Mouse (Mus musculus) myocyte (in vitro differentiated cells): ENCODE data around the gene Rabggtb.

Experiments
- CEBPB ChIP-seq: IDR thresholded peaks from 2 replicates; pipeline ENCODE4 v1.6.1; 2011; ENCODE audit warnings: mild to moderate bottlenecking, moderate library complexity; ENCODE audit not compliant: poor library complexity, insufficient read depth, severe bottlenecking
- MAX ChIP-seq: IDR thresholded peaks from one replicate; pipeline ENCODE4 v1.6.1; 2011; ENCODE audit warnings: low read depth, mild to moderate bottlenecking, control low read depth
- POLR2A ChIP-seq: IDR thresholded peaks from one replicate; pipeline ENCODE4 v1.6.1; 2011; ENCODE audit warnings: low read depth, mild to moderate bottlenecking, control low read depth, moderate library complexity; ENCODE audit not compliant: insufficient read length
- TCF3 ChIP-seq: IDR thresholded peaks from one replicate; pipeline ENCODE4 v1.6.1; 2011; ENCODE audit warnings: low read depth, control low read depth; ENCODE audit not compliant: insufficient read length
- USF1 ChIP-seq: IDR thresholded peaks from one replicate; pipeline ENCODE4 v1.6.1; 2011; ENCODE audit warnings: low read depth, mild to moderate bottlenecking, control low read depth, moderate library complexity

DNA sequence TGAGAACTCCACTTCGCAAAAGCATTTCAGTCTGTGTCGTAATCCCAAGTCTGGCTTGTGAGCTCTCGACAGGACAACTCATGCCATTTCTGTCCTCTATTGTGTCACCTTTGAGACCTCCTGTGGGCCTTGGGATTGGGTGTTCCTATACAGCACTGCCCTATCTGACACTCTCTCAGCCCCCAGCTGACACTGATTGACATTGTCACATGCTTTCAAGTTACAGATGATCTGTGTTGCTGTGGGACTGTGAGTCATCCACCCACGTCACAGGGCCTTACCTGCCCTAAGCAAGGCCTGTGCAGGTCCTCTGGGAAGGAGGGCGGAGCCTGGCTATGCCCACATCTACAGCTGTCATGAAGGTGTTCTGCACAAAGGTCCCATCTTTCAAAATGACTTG is 19.7 kb upstream of the Rabggtb start:
- TF ChIP-seq CEBPB = no peak
- no peak for TF ChIP-seq POLR2A
- no peak for TF ChIP-seq MAX
- no peak for TF ChIP-seq USF1
- no peak for TF ChIP-seq TCF3
